In the genomic region with DNA sequence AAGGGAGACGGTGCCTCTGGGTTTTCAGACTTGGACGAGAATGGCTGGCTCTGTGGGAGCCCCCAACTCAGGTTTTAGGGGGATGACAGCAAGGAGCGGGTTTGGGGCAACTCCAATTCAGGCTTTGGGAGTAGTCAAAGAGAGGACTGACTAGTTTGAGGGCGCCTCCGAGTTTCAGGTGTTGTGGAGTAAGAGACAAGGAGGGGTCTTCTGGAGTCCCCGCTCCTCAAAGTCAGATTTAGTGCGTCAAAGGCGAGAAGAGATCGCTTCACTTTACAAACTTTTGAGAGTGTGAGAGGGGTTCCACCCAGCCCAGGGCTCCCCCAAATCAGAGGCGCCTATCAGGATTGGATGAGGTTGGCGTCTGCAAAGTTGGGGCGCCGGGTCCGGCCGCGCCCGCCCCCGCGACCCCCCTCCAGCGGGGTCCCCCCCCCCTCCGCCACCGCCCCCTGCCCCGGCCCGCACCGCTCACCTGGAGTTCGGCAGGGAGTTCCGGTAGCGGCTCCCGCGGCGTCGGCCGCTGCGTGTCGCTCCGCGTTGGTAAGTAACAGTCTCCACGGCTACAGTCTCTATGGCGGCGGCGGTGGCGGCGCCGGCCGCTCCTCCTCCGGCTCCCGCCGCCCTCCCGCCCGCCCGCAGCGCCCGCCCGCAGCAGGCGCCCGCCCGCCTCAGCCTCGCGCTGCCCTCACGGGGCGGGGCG, we compare ENCODE assay signal across 8 mouse cellular contexts. TPM values are rescaled to one million over a fixed set of nuclear protein-coding genes. Genes with fewer than 3 reads are reported as not detected.
DNase-seq lines count a peak whose midpoint lies in the region; ATAC-seq lines count a peak whose summit lies in the region.

A gene (minus strand): TSS at position 603 of the 700 bp plus-strand sequence.

- H3K9me3 ChIP-seq in kidney, embryonic 14.5 days (ENCODE audit: control insufficient read depth, low read length): no peaks in the 10 kb centered on the region
- H3K9me3 ChIP-seq in forebrain, embryonic 13.5 days (replicated peaks): no peaks in the 10 kb centered on the region
- H3K9me3 ChIP-seq in liver, embryonic 12.5 days (replicated peaks): no peaks in the 10 kb centered on the region
- H3K9me3 ChIP-seq in stomach, embryonic 14.5 days (ENCODE audit: control insufficient read depth, low read depth, low read length): no peaks in the 10 kb centered on the region

- peaks cover 9% of the 10 kb centered on the region for H3K27me3 ChIP-seq in kidney, embryonic 14.5 days (ENCODE audit: control insufficient read depth, insufficient read depth, low read length)
- peaks cover 7% of the 10 kb centered on the region; the same call in 1 of the 2 replicates for H3K27me3 ChIP-seq in forebrain, embryonic 13.5 days
- peaks cover 31% of the 10 kb centered on the region for H3K27me3 ChIP-seq in liver, embryonic 12.5 days (replicated peaks)
- H3K27me3 ChIP-seq in stomach, embryonic 14.5 days (ENCODE audit: control insufficient read depth, insufficient read depth, low read length): no peaks in the 10 kb centered on the region

- 1% methylated on average over 35 of the region's 62 CpGs for WGBS in kidney, embryonic 14.5 days
- under 1% methylated on average over 35 of the region's 62 CpGs for WGBS in forebrain, embryonic 13.5 days
- WGBS in liver, embryonic 12.5 days (ENCODE audit: insufficient replicate concordance): under 1% methylated on average over 37 of the region's 62 CpGs
- WGBS in stomach, embryonic 14.5 days: 3% methylated on average over 26 of the region's 62 CpGs

- H3K4me3 ChIP-seq in kidney, embryonic 14.5 days (ENCODE audit: low read length): peak within 1 kb of the TSS; percentile 60
- H3K4me3 ChIP-seq in forebrain, embryonic 13.5 days: peak within 1 kb of the TSS; percentile 57
- H3K4me3 ChIP-seq in liver, embryonic 12.5 days: peak within 1 kb of the TSS; percentile 92
- peak within 1 kb of the TSS; percentile 67 for H3K4me3 ChIP-seq in stomach, embryonic 14.5 days (ENCODE audit: low read depth, low read length)

- H3K9ac ChIP-seq in kidney, embryonic 14.5 days (ENCODE audit: low read depth, low read length): peak within 1 kb of the TSS; percentile 56
- H3K9ac ChIP-seq in forebrain, embryonic 13.5 days: peak within 1 kb of the TSS; percentile 68
- H3K9ac ChIP-seq in liver, embryonic 12.5 days: peak within 1 kb of the TSS; percentile 92
- H3K9ac ChIP-seq in stomach, embryonic 14.5 days (replicated peaks; ENCODE audit: low read depth, low read length): peak within 1 kb of the TSS; percentile 48

- ATAC-seq in kidney, embryonic 14.5 days (ENCODE audit: low FRiP score, low TSS enrichment): no peak; the same call in 1 of the 2 replicates
- no peak for ATAC-seq in forebrain, embryonic 13.5 days
- no peak; the same call in 1 of the 2 replicates for ATAC-seq in liver, embryonic 12.5 days
- ATAC-seq in stomach, embryonic 14.5 days (ENCODE audit: insufficient number of reproducible peaks, insufficient read depth, low FRiP score, low read depth): no peak

- no peak within 1 kb of the TSS for H3K27ac ChIP-seq in kidney, embryonic 14.5 days (ENCODE audit: low read depth, low read length)
- H3K27ac ChIP-seq in forebrain, embryonic 13.5 days: no peak within 1 kb of the TSS
- peak within 1 kb of the TSS; percentile 96 for H3K27ac ChIP-seq in liver, embryonic 12.5 days
- H3K27ac ChIP-seq in stomach, embryonic 14.5 days (ENCODE audit: low read length): no peak within 1 kb of the TSS

- DNase-seq in kidney, postnatal 4 days: no peak
- DNase-seq in T-cell, adult 2 months (ENCODE audit: low spot score): peak; percentile 19
- no peak for DNase-seq in right cerebral cortex, adult 18-20 months
- DNase-seq in ovary, postnatal 10 days (ENCODE audit: low spot score): no peak

- H3K36me3 ChIP-seq in kidney, embryonic 14.5 days (ENCODE audit: control insufficient read depth, insufficient read depth, low read length): no peaks in the 10 kb centered on the region
- no peaks in the 10 kb centered on the region for H3K36me3 ChIP-seq in forebrain, embryonic 13.5 days (ENCODE audit: poor library complexity, severe bottlenecking)
- no peaks in the 10 kb centered on the region for H3K36me3 ChIP-seq in liver, embryonic 12.5 days
- H3K36me3 ChIP-seq in stomach, embryonic 14.5 days (ENCODE audit: control insufficient read depth, insufficient read depth, low read length): no peaks in the 10 kb centered on the region

- H3K4me2 ChIP-seq in kidney, embryonic 14.5 days (replicated peaks; ENCODE audit: low read depth, low read length): peak within 1 kb of the TSS; percentile 85
- peak within 1 kb of the TSS; percentile 76 for H3K4me2 ChIP-seq in forebrain, embryonic 13.5 days
- H3K4me2 ChIP-seq in liver, embryonic 12.5 days: peak within 1 kb of the TSS; percentile 94
- peak within 1 kb of the TSS; percentile 88 for H3K4me2 ChIP-seq in stomach, embryonic 14.5 days (replicated peaks; ENCODE audit: low read depth, low read length)

- H3K4me1 ChIP-seq in kidney, embryonic 14.5 days (ENCODE audit: control insufficient read depth, insufficient read depth, low read length): no peaks in the 10 kb centered on the region; the same call in 1 of the 2 replicates
- H3K4me1 ChIP-seq in forebrain, embryonic 13.5 days: peaks cover 20% of the 10 kb centered on the region
- peaks cover 65% of the 10 kb centered on the region for H3K4me1 ChIP-seq in liver, embryonic 12.5 days
- H3K4me1 ChIP-seq in stomach, embryonic 14.5 days (ENCODE audit: control insufficient read depth, insufficient read depth, low read length): peaks cover 11% of the 10 kb centered on the region; the same call in 1 of the 2 replicates

RNA-seq across cellular contexts. Expression of the gene that starts here (rescaled TPM):
- 2.3 and 3.9 TPM in 2 replicates for polyA plus RNA-seq in kidney, embryonic 14.5 days (2014; fragmentation: Nextera tagmentation; extraction: Ambion mirVana)
- 5.8 and 6.9 TPM in 2 replicates for polyA plus RNA-seq in forebrain, embryonic 13.5 days (2015; fragmentation: Nextera tagmentation; extraction: Ambion mirVana)
- polyA plus RNA-seq in liver, embryonic 12.5 days (2016; fragmentation: Nextera tagmentation; extraction: Ambion mirVana): 12.6 and 13.6 TPM in 2 replicates
- polyA plus RNA-seq in stomach, embryonic 14.5 days (2014; fragmentation: Nextera tagmentation; extraction: Ambion mirVana): 6.7 TPM in 2 replicates
